Mouse (Mus musculus) hindbrain, embryonic 13.5 days (tissue): ENCODE results near the gene Mgst3. TPM values are rescaled to one million over a fixed set of nuclear protein-coding genes. Genes with fewer than 3 reads are reported as not detected.

Experiments
- ATAC-seq: fragments of 200-750 bp; cut with Nextera tagmentation; 2 replicates; pipeline ENCODE4 v1.8.0; 2017; ENCODE audit warnings: moderate TSS enrichment; ENCODE audit not compliant: low FRiP score
- H3K27ac ChIP-seq: fragments of 300-500 bp; sonication (generic); 2 replicates; pipeline ENCODE4 v1.5.1; 2015; ENCODE audit warnings: inconsistent platforms, mild to moderate bottlenecking, moderate library complexity
- H3K27me3 ChIP-seq: fragments of 300-500 bp; sonication (generic); 2 replicates; pipeline ENCODE4 v1.6.1; 2015; ENCODE audit warnings: mild to moderate bottlenecking, inconsistent platforms
- H3K36me3 ChIP-seq: fragments of 300-500 bp; sonication (generic); 2 replicates; pipeline ENCODE4 v1.6.1; 2015; ENCODE audit warnings: mild to moderate bottlenecking, inconsistent platforms
- H3K4me1 ChIP-seq: fragments of 300-500 bp; sonication (generic); replicated peaks from 2 replicates; pipeline ENCODE4 v1.6.1; 2015; ENCODE audit warnings: inconsistent platforms
- H3K4me2 ChIP-seq: fragments of 300-500 bp; sonication (generic); 2 replicates; pipeline ENCODE4 v1.6.1; 2015; ENCODE audit warnings: inconsistent platforms, mild to moderate bottlenecking, moderate library complexity
- H3K4me3 ChIP-seq: fragments of 300-500 bp; sonication (generic); 2 replicates; pipeline ENCODE4 v1.5.1; 2015; ENCODE audit warnings: mild to moderate bottlenecking, inconsistent platforms
- H3K9ac ChIP-seq: fragments of 300-500 bp; sonication (generic); 2 replicates; pipeline ENCODE4 v1.6.1; 2015; ENCODE audit warnings: mild to moderate bottlenecking, inconsistent platforms
- H3K9me3 ChIP-seq: fragments of 300-500 bp; sonication (generic); 2 replicates; pipeline ENCODE4 v1.6.1; 2016; ENCODE audit warnings: inconsistent platforms
- WGBS: fragments of 180-500 bp; shearing (Covaris S2); methylation state at CpG from one replicate; pipeline ENCODE4 v1.1.7; 2015; 5-methylcytosine and 5-hydroxymethylcytosine counted together
- polyA plus RNA-seq: library from polyadenylated mRNA; unstranded; fragments of >200 nt; fragmentation: Nextera tagmentation; extraction: Ambion mirVana; gene quantifications from 2 replicates; pipeline ENCODE4 v1.2.1, GENCODE M21; 2015

Gene Mgst3
- polyA plus RNA-seq, 1 experiment from 2014 or later: 105 TPM

DNA sequence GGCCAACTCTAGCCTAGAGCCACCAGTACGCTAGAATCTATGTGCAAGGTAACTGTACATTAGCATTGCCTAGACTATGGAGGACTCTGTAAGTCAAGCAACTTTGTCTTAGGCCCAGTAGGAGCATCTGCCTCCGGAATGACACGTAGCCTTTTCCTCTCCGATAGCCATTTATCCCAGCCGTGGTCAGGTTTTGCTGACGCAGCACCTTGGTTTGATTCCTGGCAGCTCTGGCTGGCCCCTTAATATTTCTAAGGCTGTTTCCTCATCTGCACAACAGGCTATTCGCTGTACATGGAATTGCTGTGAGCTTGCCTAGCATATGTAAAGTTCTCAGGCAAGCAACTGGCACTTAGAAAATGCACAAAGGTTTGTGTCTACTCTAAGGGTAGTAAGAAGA is 20.9 kb downstream of the Mgst3 start:
- H3K4me2 ChIP-seq: no peak overlapping the region
- H3K4me1 ChIP-seq: peaks cover 11% of the 10 kb centered on the region
- H3K4me3 ChIP-seq: no peak overlapping the region
- H3K27me3 ChIP-seq: peaks cover 10% of the 10 kb centered on the region
- no peak overlapping the region for H3K27ac ChIP-seq
- H3K9ac ChIP-seq: no peak overlapping the region
- ATAC-seq: no peak
- no peaks in the 10 kb centered on the region for H3K9me3 ChIP-seq
- peaks cover 54% of the 10 kb centered on the region for H3K36me3 ChIP-seq
- 93% methylated on average over 7 of the region's 7 CpGs for WGBS

DNA sequence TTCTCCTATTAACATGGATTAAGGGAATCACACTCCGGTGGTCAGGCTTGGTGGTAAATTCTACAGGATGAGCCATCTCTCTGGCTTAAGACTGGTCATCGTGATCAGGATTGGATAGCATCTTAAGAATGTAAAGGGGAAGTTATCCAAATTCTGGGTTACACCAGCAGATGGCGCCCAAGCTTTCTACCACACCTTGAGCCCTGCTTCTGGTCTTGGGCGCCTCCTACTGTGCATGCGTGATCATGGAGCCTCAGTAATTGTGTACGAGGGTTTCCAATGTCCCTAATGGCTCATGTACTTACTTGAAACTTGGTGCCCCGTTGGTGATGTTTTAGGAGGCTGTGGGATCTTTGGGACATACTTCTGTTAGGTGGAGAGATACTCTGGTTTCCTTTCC is 23.7 kb downstream of the Mgst3 start:
- 0 out of 2 replicates have a peak, but pooled peaks have one; percentile 8 for ATAC-seq

DNA sequence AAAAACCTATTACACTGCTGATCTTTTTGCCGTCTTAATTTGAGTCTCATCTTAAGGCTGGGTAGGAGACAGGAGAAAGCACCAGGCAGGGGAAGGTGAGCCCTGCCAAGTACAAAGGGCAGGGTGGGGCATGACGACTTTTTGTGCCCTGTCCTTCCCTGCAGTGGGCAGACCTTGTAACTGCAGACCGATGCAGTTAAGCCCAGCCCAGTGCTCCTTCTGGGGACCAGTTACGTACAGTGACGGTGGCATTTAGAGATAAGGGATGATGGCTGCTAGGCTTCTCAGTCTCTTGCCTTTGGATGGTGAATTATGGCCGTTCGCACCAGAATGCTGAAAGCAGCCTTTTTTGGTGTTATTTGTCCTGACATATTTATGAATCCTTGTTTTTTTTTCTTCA is 25.1 kb downstream of the Mgst3 start:
- Histone ChIP-seq H3K4me2 (no peak overlapping the region), H3K27me3 (no peaks in the 10 kb centered on the region), H3K4me1 (no peaks in the 10 kb centered on the region), H3K27ac (no peak overlapping the region), H3K9ac (no peak overlapping the region), H3K9me3 (no peaks in the 10 kb centered on the region), H3K4me3 (no peak overlapping the region), H3K36me3 (peaks cover 51% of the 10 kb centered on the region)
- 84% methylated on average over 7 of the region's 7 CpGs for WGBS
- ATAC-seq: no peak

More for the DNA sequence above, 23.7 kb downstream of the Mgst3 start:
- H3K9me3 ChIP-seq: no peaks in the 10 kb centered on the region
- no peak overlapping the region for H3K27ac ChIP-seq
- no peak overlapping the region for H3K9ac ChIP-seq
- no peak overlapping the region for H3K4me3 ChIP-seq
- no peak overlapping the region for H3K4me2 ChIP-seq
- peaks cover 6% of the 10 kb centered on the region for H3K4me1 ChIP-seq
- 18% methylated on average over 7 of the region's 7 CpGs for WGBS
- peaks cover 53% of the 10 kb centered on the region for H3K36me3 ChIP-seq
- peaks cover 6% of the 10 kb centered on the region; the same call in 1 of the 2 replicates for H3K27me3 ChIP-seq

DNA sequence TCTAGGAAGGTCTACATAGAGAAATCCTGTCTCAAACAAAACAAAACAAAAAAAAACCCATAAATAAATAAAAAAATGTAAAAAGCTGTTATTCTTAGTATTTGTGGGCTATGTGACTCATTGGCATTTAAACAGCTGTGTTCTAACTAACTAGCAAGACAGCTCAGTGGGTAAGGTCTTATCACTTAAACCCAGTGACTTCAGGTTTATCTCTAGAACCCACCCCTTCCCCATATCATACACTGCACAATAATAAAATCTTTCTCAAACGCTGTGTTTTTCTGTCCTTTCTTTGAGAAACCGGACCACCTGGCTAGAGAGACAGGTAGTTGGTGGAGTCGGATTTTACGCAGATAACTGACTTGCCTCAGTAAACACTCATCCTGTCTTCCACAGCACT is 25.6 kb downstream of the Mgst3 start:
- no peak overlapping the region for H3K9ac ChIP-seq
- H3K4me2 ChIP-seq: no peak overlapping the region
- no peak overlapping the region for H3K27ac ChIP-seq
- no peaks in the 10 kb centered on the region for H3K27me3 ChIP-seq
- H3K4me3 ChIP-seq: no peak overlapping the region
- ATAC-seq: no peak
- H3K36me3 ChIP-seq: peaks cover 51% of the 10 kb centered on the region
- no peaks in the 10 kb centered on the region for H3K4me1 ChIP-seq
- 92% methylated on average over 4 of the region's 4 CpGs for WGBS
- H3K9me3 ChIP-seq: no peaks in the 10 kb centered on the region

DNA sequence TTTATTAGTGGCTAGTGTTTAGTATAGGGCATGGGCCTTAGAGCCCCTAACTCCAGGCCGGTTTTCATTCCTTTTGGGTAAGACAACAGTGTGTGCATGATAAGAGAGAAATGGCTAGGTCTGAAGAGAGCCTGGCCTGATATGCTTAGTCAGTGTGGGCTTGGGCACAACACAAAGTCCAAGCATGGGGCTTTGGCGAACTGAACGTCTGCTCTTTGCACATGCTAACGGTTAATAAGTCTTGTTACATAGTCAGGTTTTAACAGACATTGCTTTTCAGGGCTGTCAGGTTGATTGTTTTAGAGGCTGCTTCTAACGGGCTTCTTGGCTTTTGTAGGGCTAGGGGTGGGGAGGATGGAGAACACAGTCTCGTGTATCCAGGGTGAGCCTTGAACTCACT is 27.0 kb downstream of the Mgst3 start:
- Histone ChIP-seq H3K9ac (no peak overlapping the region), H3K27ac (no peak overlapping the region), H3K4me3 (no peak overlapping the region), H3K4me2 (no peak overlapping the region), H3K36me3 (peaks cover 43% of the 10 kb centered on the region), H3K9me3 (no peaks in the 10 kb centered on the region), H3K27me3 (no peaks in the 10 kb centered on the region), H3K4me1 (no peaks in the 10 kb centered on the region)
- ATAC-seq: no peak
- 91% methylated on average over 6 of the region's 6 CpGs for WGBS

DNA sequence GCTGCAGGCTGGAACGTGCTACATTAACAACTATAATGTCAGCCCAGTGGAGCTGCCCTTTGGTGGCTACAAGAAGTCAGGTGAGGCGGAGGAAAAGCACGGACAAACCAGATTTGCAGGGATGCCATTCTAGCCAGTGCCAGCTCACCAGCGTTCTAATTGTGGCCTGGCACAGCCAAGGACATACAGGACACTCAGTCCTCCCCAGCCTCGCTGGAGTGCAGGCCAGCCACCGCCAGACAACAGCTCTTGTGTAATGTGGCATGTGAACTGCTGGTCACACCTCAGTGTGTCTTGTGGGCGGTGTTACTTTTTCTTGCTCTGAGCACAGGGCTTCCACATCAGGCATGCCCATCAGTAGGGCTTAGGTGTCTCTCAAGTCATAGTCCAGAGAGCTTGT is 27.8 kb downstream of the Mgst3 start:
- no peak for ATAC-seq
- Histone ChIP-seq H3K4me3 (no peak overlapping the region), H3K4me1 (no peaks in the 10 kb centered on the region), H3K27ac (no peak overlapping the region), H3K27me3 (no peaks in the 10 kb centered on the region), H3K9me3 (no peaks in the 10 kb centered on the region), H3K9ac (no peak overlapping the region), H3K36me3 (peaks cover 43% of the 10 kb centered on the region), H3K4me2 (no peak overlapping the region)
- 94% methylated on average over 7 of the region's 7 CpGs for WGBS

DNA sequence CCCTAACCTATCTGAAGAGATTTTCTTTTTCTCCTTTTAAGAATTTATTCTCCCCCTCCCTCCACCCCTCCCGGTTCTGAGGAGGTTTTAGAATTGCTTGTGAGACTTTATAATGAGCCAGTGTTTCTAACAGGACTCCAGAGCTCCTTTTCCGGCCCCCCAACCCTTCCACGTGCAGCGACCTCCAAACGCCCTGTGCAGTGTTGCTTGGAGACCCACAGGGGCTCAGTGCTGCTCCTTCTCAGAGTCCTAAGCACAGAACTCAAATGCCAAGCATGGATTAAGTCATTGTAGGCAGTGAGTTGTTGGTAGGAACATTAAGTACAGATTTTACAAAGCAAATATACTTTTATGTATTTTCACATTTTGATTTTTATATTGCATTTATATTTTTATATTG is 30.3 kb downstream of the Mgst3 start:
- 64% methylated on average over 5 of the region's 5 CpGs for WGBS
- no peak overlapping the region for H3K4me3 ChIP-seq
- H3K9me3 ChIP-seq: no peaks in the 10 kb centered on the region
- H3K4me2 ChIP-seq: no peak overlapping the region
- H3K27ac ChIP-seq: no peak overlapping the region
- H3K9ac ChIP-seq: no peak overlapping the region
- H3K36me3 ChIP-seq: peaks cover 48% of the 10 kb centered on the region
- 0 out of 2 replicates have a peak, but pooled peaks have one; percentile 52 for ATAC-seq
- no peaks in the 10 kb centered on the region for H3K4me1 ChIP-seq
- no peaks in the 10 kb centered on the region for H3K27me3 ChIP-seq

DNA sequence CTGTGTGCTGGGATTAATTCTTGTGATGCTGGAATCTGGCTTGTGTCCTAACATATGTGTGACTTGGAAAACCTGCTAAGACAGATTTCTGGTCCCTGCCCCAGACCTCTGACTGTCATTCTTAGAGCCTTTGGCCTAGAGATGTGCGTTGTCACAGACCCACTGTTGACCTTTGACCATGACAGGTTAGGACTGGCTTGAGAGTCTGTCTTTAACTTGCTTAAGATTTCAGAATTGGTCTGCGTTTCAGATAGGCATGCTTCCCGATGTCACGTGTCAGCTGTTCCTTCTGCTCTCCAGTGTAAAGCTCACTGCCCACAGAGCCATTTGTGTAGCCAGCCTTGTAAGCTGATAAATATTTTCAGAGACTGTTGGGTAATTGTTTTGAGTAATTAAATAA is 30.8 kb downstream of the Mgst3 start:
- Histone ChIP-seq H3K4me1 (no peaks in the 10 kb centered on the region), H3K4me3 (no peak overlapping the region), H3K27me3 (no peaks in the 10 kb centered on the region), H3K4me2 (no peak overlapping the region), H3K9ac (no peak overlapping the region), H3K9me3 (no peaks in the 10 kb centered on the region), H3K36me3 (peaks cover 49% of the 10 kb centered on the region), H3K27ac (no peak overlapping the region)
- ATAC-seq: no peak
- 90% methylated on average over 4 of the region's 4 CpGs for whole genome bisulfite sequencing

DNA sequence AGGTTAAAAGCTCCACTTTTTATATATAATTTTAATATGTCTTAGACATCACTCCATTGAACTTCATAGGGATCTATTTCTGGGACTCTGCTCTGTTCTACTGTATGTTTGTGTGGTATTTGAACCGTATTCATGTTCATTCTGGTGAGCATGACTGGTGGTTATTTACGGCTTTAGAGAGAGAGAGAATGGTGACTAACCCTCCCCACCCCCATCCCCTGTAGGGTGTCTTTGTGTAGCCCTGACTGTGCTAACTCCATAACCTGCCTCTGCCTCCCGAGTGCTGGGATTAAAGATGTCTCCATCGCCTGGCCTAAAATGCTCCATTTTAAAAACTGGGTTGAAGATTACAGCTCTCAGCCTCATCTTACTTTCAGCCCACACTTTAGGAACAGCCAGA is 33.4 kb downstream of the Mgst3 start:
- Histone ChIP-seq H3K27ac (no peak overlapping the region), H3K4me2 (no peak overlapping the region), H3K36me3 (peaks cover 50% of the 10 kb centered on the region), H3K4me1 (no peaks in the 10 kb centered on the region), H3K9ac (no peak overlapping the region), H3K9me3 (no peaks in the 10 kb centered on the region), H3K4me3 (no peak overlapping the region), H3K27me3 (no peaks in the 10 kb centered on the region)
- ATAC-seq: no peak
- WGBS: 59% methylated on average over 4 of the region's 4 CpGs

DNA sequence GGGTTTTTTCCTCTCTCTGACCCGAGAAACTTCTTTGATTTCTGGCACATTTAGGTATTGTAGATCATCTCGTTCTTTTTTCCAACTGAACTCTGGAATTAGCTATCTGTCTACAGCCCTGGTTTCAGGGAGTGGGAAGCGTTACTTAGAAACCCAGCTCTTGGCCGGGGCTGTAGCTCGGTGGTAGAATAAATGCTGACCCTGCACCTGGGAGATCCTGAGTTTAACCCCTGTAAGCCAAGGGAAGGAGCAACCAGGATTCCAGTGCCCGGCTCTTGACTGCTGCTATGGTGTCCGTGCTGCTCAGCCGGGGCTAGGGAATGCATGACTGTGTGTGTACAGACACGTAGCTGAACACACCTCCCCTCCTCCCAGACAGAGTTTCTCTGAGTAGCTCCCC is 34.9 kb downstream of the Mgst3 start:
- WGBS: 89% methylated on average over 9 of the region's 9 CpGs
- H3K9me3 ChIP-seq: no peaks in the 10 kb centered on the region

DNA sequence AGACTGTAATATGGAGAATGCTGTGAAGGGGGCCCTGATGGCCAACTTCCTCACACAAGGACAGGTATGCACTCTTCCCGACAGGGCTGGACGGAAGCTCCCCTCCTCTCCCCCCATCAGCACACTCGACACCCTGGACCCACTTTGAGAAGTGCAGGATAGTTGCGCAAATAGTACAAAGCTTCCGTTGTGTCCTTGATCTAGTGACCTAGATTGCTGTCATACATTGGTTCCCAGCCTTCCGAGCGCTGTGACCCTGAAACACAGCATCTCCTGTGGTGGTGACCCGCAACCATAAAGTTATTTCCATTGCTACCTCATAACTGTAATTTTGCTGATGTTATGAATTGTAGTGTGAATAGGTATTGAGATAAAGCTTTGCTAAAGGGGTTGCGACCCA is 36.3 kb downstream of the Mgst3 start:
- Histone ChIP-seq H3K27me3 (no peaks in the 10 kb centered on the region), H3K4me3 (no peak overlapping the region), H3K9ac (no peak overlapping the region), H3K9me3 (no peaks in the 10 kb centered on the region), H3K4me2 (no peak overlapping the region), H3K4me1 (no peaks in the 10 kb centered on the region), H3K36me3 (peaks cover 57% of the 10 kb centered on the region), H3K27ac (no peak overlapping the region)
- WGBS: 94% methylated on average over 9 of the region's 9 CpGs
- no peak for ATAC-seq

More for the DNA sequence above, 34.9 kb downstream of the Mgst3 start:
- no peaks in the 10 kb centered on the region for H3K27me3 ChIP-seq
- no peak overlapping the region for H3K4me3 ChIP-seq
- peaks cover 60% of the 10 kb centered on the region for H3K36me3 ChIP-seq
- no peak for ATAC-seq
- H3K9ac ChIP-seq: no peak overlapping the region
- no peak overlapping the region for H3K27ac ChIP-seq
- H3K4me2 ChIP-seq: no peak overlapping the region
- H3K4me1 ChIP-seq: no peaks in the 10 kb centered on the region

DNA sequence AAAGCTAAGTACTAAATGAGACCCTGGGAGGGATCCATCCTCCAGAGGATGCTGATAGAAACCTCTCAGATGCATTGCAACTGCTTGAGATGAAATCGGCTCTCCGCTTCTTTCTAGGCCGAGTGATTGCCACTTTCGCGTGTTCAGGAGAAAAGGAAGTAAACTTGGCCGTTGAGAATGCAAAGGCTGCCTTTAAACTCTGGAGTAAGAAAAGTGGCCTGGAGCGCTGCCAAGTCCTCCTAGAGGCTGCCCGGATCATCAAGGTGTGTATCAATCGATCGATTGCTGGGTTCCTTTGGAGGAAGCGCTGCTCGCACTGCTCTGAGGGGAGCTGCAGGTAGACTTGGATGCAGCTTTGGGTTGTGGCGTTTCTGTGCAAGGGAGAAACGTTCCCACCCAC is 41.2 kb downstream of the Mgst3 start:
- no peak overlapping the region for H3K27ac ChIP-seq
- no peak for ATAC-seq
- no peak overlapping the region for H3K4me2 ChIP-seq
- H3K9me3 ChIP-seq: no peaks in the 10 kb centered on the region
- H3K36me3 ChIP-seq: peaks cover 31% of the 10 kb centered on the region
- WGBS: 94% methylated on average over 14 of the region's 14 CpGs
- H3K4me1 ChIP-seq: peaks cover 10% of the 10 kb centered on the region
- H3K4me3 ChIP-seq: no peak overlapping the region
- H3K9ac ChIP-seq: no peak overlapping the region
- H3K27me3 ChIP-seq: no peaks in the 10 kb centered on the region

DNA sequence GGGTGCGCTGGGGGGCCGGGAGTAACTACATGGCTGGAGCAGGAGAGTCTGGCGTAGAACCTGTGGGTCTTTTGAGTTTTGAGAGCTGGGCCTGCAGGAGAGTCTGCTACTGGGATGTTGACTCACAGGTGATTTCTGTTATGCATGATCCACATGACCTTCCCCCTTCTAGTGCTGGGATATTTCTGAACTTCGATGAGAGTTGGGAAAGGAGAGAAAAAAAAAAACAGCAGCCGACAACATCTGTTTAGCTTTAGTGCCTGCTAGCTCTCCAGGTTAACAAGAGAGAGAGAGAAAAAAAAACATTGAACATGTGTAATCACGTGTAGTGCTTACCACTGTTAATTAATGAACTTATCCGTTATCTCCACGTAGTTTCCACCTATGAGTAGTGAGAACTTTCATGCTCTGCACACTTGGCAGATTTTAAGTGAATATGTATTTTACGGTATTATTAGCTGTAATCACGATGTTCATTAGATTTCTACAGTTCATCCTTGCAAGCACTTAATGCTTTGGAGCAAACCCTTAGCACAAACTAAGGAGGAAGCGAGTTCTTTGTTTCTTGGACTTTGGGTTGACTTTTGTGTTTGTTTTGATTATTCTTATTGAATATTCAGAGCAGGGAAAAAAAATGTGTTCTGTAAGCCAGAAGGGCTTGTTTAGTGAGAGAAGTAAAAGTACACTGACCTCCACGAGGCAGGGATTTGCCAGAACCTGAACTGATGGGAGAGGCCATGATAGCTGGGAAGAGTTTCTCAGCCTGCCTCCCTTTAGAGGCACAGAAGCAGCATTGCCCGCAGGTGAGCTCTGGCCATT is 42.8 kb downstream of the Mgst3 start:
- Histone ChIP-seq H3K4me1 (peaks cover 10% of the 10 kb centered on the region), H3K27me3 (no peaks in the 10 kb centered on the region), H3K27ac (peak overlapping the region; percentile 86), H3K9me3 (no peaks in the 10 kb centered on the region), H3K4me2 (peak overlapping the region; percentile 80), H3K4me3 (peak overlapping the region; percentile 66), H3K36me3 (peaks cover 16% of the 10 kb centered on the region; the same call in 1 of the 2 replicates), H3K9ac (peak overlapping the region; percentile 84)
- 36% methylated on average over 13 of the region's 13 CpGs for WGBS
- ATAC-seq: no peak
